Mouse (Mus musculus) MEL (cell line): ENCODE results near the gene Cmas.

Experiments
- CTCF ChIP-seq, 3 experiments: IDR thresholded peaks in 2 of 3; conservative IDR thresholded peaks in 1 of 3; 2 replicates each; pipeline ENCODE4 v1.5.1; 2011 to 2012; ENCODE audit warnings: low read length in 3 of 3, low read depth in 2 of 3, mild to moderate bottlenecking in 2 of 3, improper control_type of control experiment in 1 of 3, inconsistent platforms in 1 of 3, mixed read lengths in 1 of 3, moderate library complexity in 1 of 3; ENCODE audit not compliant: control insufficient read depth in 1 of 3, insufficient read depth in 1 of 3, poor library complexity in 1 of 3, severe bottlenecking in 1 of 3
- ETS1 ChIP-seq: IDR thresholded peaks from 2 replicates; pipeline ENCODE4 v1.6.1; 2012; ENCODE audit warnings: low read depth, mild to moderate bottlenecking, inconsistent platforms, low read length, improper control_type of control experiment, moderate library complexity
- JUND ChIP-seq: IDR thresholded peaks from 2 replicates; pipeline ENCODE4 v1.6.1; 2011; ENCODE audit warnings: low read depth, mild to moderate bottlenecking, improper control_type of control experiment, low read length
- KAT2A ChIP-seq: conservative IDR thresholded peaks from 2 replicates; pipeline ENCODE4 v1.6.1; 2012; ENCODE audit warnings: low read depth, low read length, improper control_type of control experiment, inconsistent platforms
- POLR2A ChIP-seq, 2 experiments: IDR thresholded peaks; 2 replicates each; pipeline ENCODE4 v1.6.1; 2011 to 2012; ENCODE audit warnings: low read length in 2 of 2, mild to moderate bottlenecking in 2 of 2, control low read depth in 1 of 2, improper control_type of control experiment in 1 of 2, low read depth in 1 of 2, moderate library complexity in 1 of 2; ENCODE audit not compliant: control insufficient read depth in 1 of 2, insufficient read depth in 1 of 2, poor library complexity in 1 of 2
- SMC3 ChIP-seq: IDR thresholded peaks from 2 replicates; pipeline ENCODE4 v1.6.1; 2011; ENCODE audit warnings: low read depth, low read length, improper control_type of control experiment
- TBP ChIP-seq: IDR thresholded peaks from 2 replicates; pipeline ENCODE4 v1.8.0; 2011; ENCODE audit warnings: low read depth, low read length, improper control_type of control experiment
- ZNF384 ChIP-seq: IDR thresholded peaks from 2 replicates; pipeline ENCODE4 v1.6.1; 2012; ENCODE audit warnings: low read depth, mild to moderate bottlenecking, inconsistent platforms, low read length, improper control_type of control experiment

DNA sequence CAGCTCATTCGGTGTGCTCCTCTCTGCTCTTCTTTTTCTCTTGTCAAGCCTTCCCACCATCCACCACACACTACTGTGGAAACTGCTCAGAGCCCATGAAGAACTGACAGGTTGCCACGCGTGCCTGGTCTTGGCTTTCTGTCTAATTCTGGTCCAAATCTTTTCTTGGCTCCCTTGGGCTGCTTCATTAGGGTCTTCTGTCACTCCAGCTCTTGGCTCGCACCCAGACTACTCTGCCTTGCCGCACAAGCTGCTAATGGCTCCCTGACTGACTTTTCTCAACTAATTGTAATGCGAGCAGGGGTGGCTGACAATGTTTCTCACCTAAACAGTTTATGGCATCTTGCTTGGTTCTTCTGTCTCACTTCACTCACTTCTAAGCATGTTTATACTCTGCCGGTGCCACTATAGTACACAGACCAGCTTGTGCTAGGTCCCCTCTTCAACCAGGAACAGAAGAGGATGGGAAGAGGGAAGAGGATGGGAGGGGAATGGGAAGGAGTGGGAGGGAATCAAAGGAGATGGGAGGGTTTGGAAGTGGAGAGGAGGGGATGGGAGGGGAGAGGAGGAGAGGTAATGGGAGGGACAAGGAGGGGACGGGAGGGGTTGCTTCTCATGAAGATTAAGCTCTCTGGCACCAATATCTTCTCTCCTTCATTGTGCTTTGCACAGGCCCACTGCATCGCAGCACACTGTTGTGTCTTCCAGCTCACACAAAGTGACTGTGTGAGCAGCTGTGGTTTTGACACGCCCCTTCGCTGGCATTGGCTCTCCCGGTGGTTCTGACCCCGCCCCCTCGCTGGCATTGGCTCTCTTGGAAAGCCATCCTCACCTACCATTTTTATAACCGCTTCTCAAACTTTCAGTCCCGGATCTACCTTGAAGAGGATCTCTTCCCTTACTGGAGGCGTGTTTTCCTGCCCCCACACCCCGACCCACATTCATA is 31.8 kb downstream of the Cmas start:
- TF ChIP-seq TBP = no peak
- no peak for TF ChIP-seq CTCF (IDR thresholded peaks at IDR 0.05 in 2 of 3, conservative IDR thresholded peaks at IDR 0.05 in 1 of 3; ENCODE audit: control insufficient read depth in 1 of 3, insufficient read depth in 1 of 3, low read depth in 2 of 3, low read length in 3 of 3, poor library complexity in 1 of 3, severe bottlenecking in 1 of 3)
- no peak for TF ChIP-seq ETS1
- no peak for TF ChIP-seq POLR2A (IDR thresholded peaks at IDR 0.05; ENCODE audit: control insufficient read depth in 1 of 2, insufficient read depth in 1 of 2, low read depth in 1 of 2, low read length in 2 of 2, poor library complexity in 1 of 2)
- no peak for TF ChIP-seq JUND
- no peak for TF ChIP-seq KAT2A
- no peak for TF ChIP-seq SMC3
- TF ChIP-seq ZNF384 = no peak
